Mouse (Mus musculus) liver, embryonic 15.5 days (tissue): ENCODE results near the gene Coro6. TPM values are rescaled to one million over a fixed set of nuclear protein-coding genes. Genes with fewer than 3 reads are reported as not detected.
A peak's percentile ranks its signal among the peaks of the same experiment; 100 is the strongest.

ENCODE experiments used
- ATAC-seq: fragments of 200-750 bp; cut with Nextera tagmentation; 2 replicates; pipeline ENCODE4 v1.8.0; 2017; ENCODE audit warnings: moderate number of reproducible peaks, mild to moderate bottlenecking, moderate library complexity; ENCODE audit not compliant: insufficient read depth
- H3K27ac ChIP-seq: fragments of 300-500 bp; sonication (generic); replicated peaks from 2 replicates; pipeline ENCODE4 v1.5.1; 2015; ENCODE audit warnings: mild to moderate bottlenecking, inconsistent platforms
- H3K27me3 ChIP-seq: fragments of 300-500 bp; sonication (generic); 2 replicates; pipeline ENCODE4 v1.6.1; 2015; ENCODE audit warnings: mild to moderate bottlenecking, inconsistent platforms
- H3K36me3 ChIP-seq: fragments of 300-500 bp; sonication (generic); replicated peaks from 2 replicates; pipeline ENCODE4 v1.6.1; 2015; ENCODE audit warnings: moderate library complexity, mild to moderate bottlenecking, inconsistent platforms
- H3K4me1 ChIP-seq: fragments of 300-500 bp; sonication (generic); replicated peaks from 2 replicates; pipeline ENCODE4 v1.6.1; 2015; ENCODE audit warnings: inconsistent platforms
- H3K4me2 ChIP-seq: fragments of 300-500 bp; sonication (generic); 2 replicates; pipeline ENCODE4 v1.6.1; 2015; ENCODE audit warnings: moderate library complexity, mild to moderate bottlenecking, inconsistent platforms
- H3K4me3 ChIP-seq: fragments of 300-500 bp; sonication (generic); replicated peaks from 2 replicates; pipeline ENCODE4 v1.5.1; 2015; ENCODE audit warnings: mild to moderate bottlenecking, inconsistent platforms
- H3K9ac ChIP-seq: fragments of 300-500 bp; sonication (generic); 2 replicates; pipeline ENCODE4 v1.6.1; 2015; ENCODE audit warnings: moderate library complexity, mild to moderate bottlenecking, inconsistent platforms
- H3K9me3 ChIP-seq: fragments of 300-500 bp; sonication (generic); replicated peaks from 2 replicates; pipeline ENCODE4 v1.6.1; 2016; ENCODE audit warnings: inconsistent platforms
- whole genome bisulfite sequencing: fragments of 180-500 bp; shearing (Covaris S2); methylation state at CpG from one replicate; pipeline ENCODE4 v1.1.7; 2015; ENCODE audit warnings: mixed read lengths; ENCODE audit not compliant: insufficient replicate concordance; 5-methylcytosine and 5-hydroxymethylcytosine counted together
- polyA plus RNA-seq: library from polyadenylated mRNA; unstranded; fragments of >200 nt; fragmentation: Nextera tagmentation; extraction: Ambion mirVana; gene quantifications from 2 replicates; pipeline ENCODE4 v1.2.1, GENCODE M21; 2015

The Coro6 gene
- 0.16 and 0.35 TPM in 2 replicates for polyA plus RNA-seq

DNA sequence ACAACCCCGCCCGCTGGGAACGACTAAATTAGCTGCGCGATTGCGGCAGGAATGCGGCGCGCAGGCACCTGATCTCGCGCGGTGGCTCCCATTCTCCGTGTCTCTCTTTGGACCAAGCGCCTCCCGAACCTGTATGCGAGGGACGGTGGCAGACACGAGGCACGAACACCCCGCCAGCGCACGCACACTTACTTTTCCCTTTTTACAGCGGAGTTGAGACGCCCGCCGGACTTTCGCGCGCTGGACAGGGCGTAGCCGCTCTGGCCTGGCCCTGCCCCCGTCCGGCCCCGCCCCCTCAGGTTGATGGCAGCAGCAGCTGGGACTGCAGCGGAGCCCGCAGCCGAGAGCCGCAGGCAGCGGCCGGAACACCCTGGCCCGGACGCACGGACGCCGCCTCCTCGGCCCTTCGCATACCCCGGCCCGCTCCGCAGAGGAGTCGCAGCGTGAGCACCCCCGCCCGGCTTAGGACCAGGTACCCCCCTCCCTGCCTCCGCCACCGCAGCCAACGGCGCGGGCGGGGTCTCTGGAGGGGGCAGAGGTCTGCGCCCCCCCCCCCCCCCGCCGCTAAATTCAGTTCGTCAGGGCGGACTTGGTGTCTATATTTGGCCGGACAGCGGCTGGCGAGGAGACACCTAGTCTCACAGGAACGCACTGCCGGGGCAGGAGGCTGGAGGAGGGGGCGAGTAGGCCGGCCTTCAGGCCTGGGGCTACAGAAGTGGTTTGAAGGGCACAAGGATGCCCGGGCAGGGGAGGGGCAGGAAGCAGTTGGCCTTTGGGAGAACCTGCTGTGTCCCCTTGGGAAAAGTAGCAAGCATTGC is at the start of gene Coro6:
Coro6 (plus strand) TSS at position 129 of the 818 bp plus-strand sequence.
- Histone ChIP-seq H3K27me3 (peaks cover 81% of the 10 kb centered on the region), H3K9me3 (no peaks in the 10 kb centered on the region), H3K27ac (no peak within 1 kb of the TSS), H3K4me1 (peaks cover 19% of the 10 kb centered on the region), H3K9ac (no peak within 1 kb of the TSS), H3K36me3 (no peaks in the 10 kb centered on the region), H3K4me2 (peak within 1 kb of the TSS; percentile 77), H3K4me3 (peak within 1 kb of the TSS; percentile 52)
- ATAC-seq, result peak; percentile 48; the same call in 1 of the 2 replicates
- WGBS, result under 1% methylated on average over 73 of the region's 73 CpGs

DNA sequence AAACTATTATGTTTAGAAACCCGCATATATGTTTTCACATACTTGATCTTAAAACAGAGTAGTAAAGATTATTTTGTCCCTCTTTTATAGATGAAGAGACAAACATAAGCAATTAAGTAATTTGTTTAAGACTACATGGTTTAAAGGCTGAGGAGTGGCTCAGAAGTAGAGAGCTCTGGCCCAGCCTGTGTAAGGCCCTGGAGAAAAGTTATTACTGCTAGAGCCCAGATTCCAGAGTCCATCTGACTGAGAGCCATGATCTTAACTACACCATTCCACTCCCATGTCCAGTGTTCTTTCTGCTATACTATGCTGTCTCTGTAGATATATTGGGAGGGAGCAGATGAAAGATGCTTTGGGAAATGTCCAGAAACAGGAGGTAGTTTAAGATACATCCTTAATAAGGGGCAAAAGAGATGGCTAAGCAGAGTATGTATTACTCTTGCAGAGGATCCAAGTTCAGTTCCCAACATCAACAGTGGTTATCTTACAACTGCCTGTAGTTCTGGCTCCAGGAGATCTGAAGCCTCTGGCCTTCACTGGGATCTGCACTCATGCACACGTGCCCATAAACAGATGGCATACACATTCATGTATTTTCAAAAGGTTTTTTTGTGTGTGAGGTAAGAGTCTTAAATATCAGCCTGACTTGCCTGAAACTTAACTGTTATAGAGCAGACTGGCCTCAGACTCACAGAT is 47.9 kb upstream of the Coro6 start:
- peaks cover 17% of the 10 kb centered on the region for H3K4me1 ChIP-seq
- no peak overlapping the region for H3K9ac ChIP-seq
- WGBS, result 51% methylated on average over 2 of the region's 2 CpGs
- no peaks in the 10 kb centered on the region for H3K9me3 ChIP-seq
- H3K27ac ChIP-seq, result no peak overlapping the region; the same call in 1 of the 2 replicates
- 0 out of 2 replicates have a peak, but pooled peaks cover 1% of the 10 kb centered on the region for H3K36me3 ChIP-seq
- H3K4me2 ChIP-seq, result no peak overlapping the region
- ATAC-seq, result no peak
- no peaks in the 10 kb centered on the region for H3K27me3 ChIP-seq
- no peak overlapping the region for H3K4me3 ChIP-seq

DNA sequence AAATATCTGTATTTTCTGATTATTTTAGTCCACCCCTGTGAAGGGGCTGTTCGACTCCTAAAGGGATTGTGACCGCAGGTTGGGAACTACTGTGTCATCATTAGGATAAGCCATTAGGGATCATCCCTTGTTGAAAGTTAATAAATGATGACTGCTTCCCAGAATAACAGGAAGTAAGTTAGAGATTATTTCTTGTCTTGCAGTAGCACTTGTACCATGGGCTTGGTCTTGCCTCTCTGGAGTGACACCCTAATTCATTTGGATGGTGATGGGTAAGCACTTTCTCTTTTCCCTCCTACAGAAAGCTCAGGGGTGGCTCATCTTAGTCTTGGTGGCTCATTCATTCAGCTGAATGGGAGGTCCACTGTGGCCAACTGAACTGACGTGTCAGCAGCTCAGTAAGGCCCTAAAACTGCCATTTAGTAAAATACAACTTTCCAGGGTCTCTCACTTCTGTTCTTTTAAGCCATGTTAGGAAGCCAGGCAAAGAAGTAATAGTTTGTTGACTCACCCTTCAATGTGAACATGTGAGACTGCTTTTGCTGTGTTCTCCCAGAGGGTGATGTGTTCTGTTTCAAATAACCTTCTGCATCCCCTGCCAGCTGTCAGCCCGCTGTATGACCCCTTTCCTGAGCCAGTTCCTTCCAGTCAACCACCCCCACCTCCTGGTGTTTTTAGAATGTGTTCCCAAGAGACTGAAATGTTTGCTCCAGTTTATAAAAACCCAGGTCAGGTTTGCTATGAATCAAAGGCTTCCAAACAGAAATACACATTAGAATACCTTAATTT is 45.8 kb upstream of the Coro6 start:
- Histone ChIP-seq H3K4me3 (no peak overlapping the region), H3K9me3 (no peaks in the 10 kb centered on the region), H3K27me3 (no peaks in the 10 kb centered on the region), H3K36me3 (0 out of 2 replicates have a peak, but pooled peaks cover 3% of the 10 kb centered on the region), H3K4me1 (peaks cover 9% of the 10 kb centered on the region), H3K4me2 (no peak overlapping the region), H3K27ac (no peak overlapping the region), H3K9ac (no peak overlapping the region)
- ATAC-seq, result no peak
- 66% methylated on average over 4 of the region's 4 CpGs for WGBS

DNA sequence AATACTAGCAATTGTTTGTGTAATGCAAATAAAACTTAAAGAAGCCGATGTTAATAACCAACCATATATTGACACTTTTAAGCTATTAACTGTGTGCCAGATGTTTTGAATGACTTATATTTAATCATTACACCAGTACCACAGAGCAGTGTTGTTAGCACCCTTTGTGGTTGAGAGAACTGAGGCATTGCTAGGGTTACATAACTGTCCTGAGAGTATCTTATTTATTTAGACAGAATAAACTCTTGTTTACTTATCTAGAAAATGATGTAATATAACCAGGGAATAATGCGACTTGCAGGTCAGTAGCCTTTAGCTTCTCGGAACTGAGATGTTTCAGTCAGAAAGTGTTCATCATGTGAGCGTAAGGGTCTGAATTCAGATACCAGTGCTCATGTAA is 44.2 kb upstream of the Coro6 start:
- Histone ChIP-seq H3K9me3 (no peaks in the 10 kb centered on the region), H3K4me2 (no peak overlapping the region), H3K36me3 (peaks cover 10% of the 10 kb centered on the region; the same call in 1 of the 2 replicates), H3K27ac (no peak overlapping the region), H3K4me3 (no peak overlapping the region), H3K4me1 (peaks cover 20% of the 10 kb centered on the region), H3K27me3 (no peaks in the 10 kb centered on the region), H3K9ac (no peak overlapping the region)
- no peak for ATAC-seq
- 82% methylated on average over 4 of the region's 4 CpGs for WGBS

DNA sequence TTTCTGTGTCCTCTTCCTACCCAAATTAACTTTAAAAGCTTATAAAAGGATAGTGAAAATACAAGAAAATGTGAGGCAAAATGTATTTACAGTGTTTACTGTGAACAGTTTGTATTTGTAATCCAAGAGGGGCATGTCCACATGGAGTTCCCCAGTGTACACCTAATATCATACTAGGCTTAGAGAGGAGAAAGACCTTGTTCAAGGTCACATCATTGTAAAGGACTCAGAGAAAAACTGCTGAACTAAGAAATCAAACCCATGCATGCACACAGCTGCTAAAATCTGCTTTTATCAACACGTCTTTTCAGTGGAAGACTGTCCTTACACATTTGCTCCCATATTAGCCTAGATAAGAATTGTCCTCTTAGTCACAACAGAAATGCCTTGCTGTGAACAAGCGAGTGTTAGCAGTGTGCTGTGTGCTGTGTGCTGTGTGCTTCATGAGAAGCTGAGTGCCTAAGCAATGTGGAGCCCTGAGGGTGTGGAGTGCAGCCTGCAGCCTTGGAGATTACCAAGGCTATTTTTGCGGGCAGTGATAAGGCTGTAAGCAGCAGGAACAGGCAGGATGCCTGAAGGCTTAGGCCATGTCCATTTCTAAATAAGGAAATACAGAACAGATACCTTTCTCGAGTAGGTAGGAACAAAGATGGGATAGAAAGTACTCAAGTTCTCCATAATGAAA is 38.9 kb upstream of the Coro6 start:
- Histone ChIP-seq H3K4me3 (no peak overlapping the region), H3K9me3 (no peaks in the 10 kb centered on the region), H3K27ac (peak overlapping the region; percentile 81), H3K27me3 (no peaks in the 10 kb centered on the region), H3K4me1 (peaks cover 25% of the 10 kb centered on the region), H3K9ac (no peak overlapping the region), H3K36me3 (peaks cover 28% of the 10 kb centered on the region), H3K4me2 (peak overlapping the region; percentile 35)
- WGBS, result 15% methylated on average over 4 of the region's 4 CpGs
- peak; percentile 100 for ATAC-seq

DNA sequence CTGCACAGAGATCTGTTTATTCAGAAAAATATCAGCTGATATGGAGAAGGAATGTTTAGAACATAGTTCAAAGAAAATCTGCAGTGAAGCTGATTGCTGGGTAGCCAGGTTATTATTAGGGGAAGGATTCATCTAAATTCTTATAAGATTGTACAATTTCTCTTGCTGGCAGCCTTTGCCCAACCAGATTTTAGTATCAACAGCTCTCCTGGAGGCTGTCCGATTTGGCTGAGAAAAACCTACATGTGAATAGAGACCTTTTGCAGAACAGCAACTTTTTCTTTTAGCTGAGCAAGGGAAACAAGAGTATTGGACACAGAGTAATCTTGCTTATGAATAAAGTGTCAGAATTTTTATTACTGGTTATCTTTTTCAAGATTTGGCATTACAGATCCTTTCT is 33.8 kb upstream of the Coro6 start:
- WGBS, result 77% methylated on average over 1 of the region's 1 CpGs

DNA sequence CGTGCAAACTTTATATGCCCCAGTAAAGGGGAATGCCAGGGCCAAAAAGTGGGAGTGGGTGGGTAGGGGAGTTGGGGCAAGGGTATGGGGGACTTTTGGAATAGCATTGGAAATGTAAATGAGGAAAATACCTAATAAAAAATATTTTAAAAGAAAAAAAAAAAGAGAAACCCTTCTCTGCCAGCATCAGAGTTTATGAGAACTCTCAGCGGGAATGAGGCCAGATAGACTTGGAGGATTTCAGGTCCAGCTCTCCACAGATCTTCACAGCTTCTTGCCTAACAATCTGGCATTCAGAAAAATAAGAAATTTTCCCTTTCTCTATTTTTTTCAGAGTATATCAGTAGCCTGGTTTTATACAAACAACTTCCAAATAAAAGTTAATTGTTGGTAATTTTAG is 25.2 kb upstream of the Coro6 start:
- 80% methylated on average over 2 of the region's 2 CpGs for WGBS

More for the DNA sequence above, 33.8 kb upstream of the Coro6 start:
- no peaks in the 10 kb centered on the region for H3K9me3 ChIP-seq
- H3K4me1 ChIP-seq, result peaks cover 10% of the 10 kb centered on the region
- no peaks in the 10 kb centered on the region for H3K27me3 ChIP-seq
- no peak overlapping the region for H3K9ac ChIP-seq
- peaks cover 23% of the 10 kb centered on the region for H3K36me3 ChIP-seq
- no peak overlapping the region for H3K27ac ChIP-seq
- ATAC-seq, result no peak
- H3K4me2 ChIP-seq, result no peak overlapping the region
- no peak overlapping the region for H3K4me3 ChIP-seq

DNA sequence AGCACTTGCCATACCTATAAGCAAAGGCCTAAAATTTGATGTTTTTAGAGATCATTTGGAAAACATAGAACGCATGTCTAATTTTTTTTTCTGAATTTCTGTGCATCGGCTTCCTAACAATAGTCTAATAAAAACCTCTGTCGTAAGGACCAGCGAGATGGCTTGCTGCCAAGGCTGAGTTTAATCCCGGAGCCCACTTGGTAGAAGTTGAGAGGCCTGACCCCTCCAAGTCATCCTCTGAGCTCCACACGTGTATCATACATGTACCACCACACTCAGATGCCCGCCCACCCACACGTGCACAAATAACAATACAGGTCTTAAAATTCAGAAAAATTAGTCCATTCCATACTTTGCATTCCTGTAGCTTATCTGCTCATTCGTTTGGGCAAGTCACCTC is 22.1 kb upstream of the Coro6 start:
- no peak for ATAC-seq
- no peak overlapping the region for H3K9ac ChIP-seq
- peaks cover 16% of the 10 kb centered on the region for H3K36me3 ChIP-seq
- H3K27me3 ChIP-seq, result no peaks in the 10 kb centered on the region
- 74% methylated on average over 9 of the region's 9 CpGs for WGBS
- H3K4me2 ChIP-seq, result no peak overlapping the region
- no peak overlapping the region for H3K4me3 ChIP-seq
- H3K27ac ChIP-seq, result no peak overlapping the region
- H3K4me1 ChIP-seq, result peaks cover 10% of the 10 kb centered on the region; the same call in 1 of the 2 replicates
- no peaks in the 10 kb centered on the region for H3K9me3 ChIP-seq

More for the DNA sequence above, 25.2 kb upstream of the Coro6 start:
- H3K4me3 ChIP-seq, result no peak overlapping the region
- no peak overlapping the region for H3K9ac ChIP-seq
- no peak overlapping the region for H3K27ac ChIP-seq
- H3K4me2 ChIP-seq, result no peak overlapping the region
- H3K4me1 ChIP-seq, result no peaks in the 10 kb centered on the region
- peaks cover 14% of the 10 kb centered on the region; the same call in 1 of the 2 replicates for H3K36me3 ChIP-seq
- no peaks in the 10 kb centered on the region for H3K9me3 ChIP-seq
- H3K27me3 ChIP-seq, result no peaks in the 10 kb centered on the region
- no peak for ATAC-seq

DNA sequence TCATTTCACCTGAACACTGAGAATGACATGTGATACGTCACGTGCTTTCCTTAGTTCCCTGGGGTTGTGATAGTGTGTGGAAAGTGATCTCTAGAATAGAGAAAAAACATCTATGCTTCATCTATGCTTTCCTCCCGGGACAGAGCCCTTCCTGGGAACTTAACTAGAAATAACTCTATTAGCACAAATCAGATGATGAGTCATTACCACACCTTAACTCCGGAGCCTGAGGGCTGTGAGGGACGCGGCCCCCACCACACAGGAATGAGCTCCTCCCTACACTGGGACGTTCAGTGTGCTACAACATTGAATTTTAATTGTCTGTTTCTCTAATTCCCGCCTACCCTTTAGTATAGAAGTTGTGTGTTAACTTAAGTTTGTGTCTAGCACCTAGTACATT is 21.2 kb upstream of the Coro6 start:
- H3K27ac ChIP-seq, result no peak overlapping the region
- 64% methylated on average over 8 of the region's 8 CpGs for WGBS

More for the DNA sequence above, 21.2 kb upstream of the Coro6 start:
- no peak overlapping the region for H3K4me2 ChIP-seq
- no peak overlapping the region for H3K9ac ChIP-seq
- H3K9me3 ChIP-seq, result no peaks in the 10 kb centered on the region
- peaks cover 16% of the 10 kb centered on the region for H3K36me3 ChIP-seq
- ATAC-seq, result no peak
- H3K4me1 ChIP-seq, result peaks cover 14% of the 10 kb centered on the region
- H3K4me3 ChIP-seq, result no peak overlapping the region
- H3K27me3 ChIP-seq, result no peaks in the 10 kb centered on the region
